Mouse (Mus musculus) kidney, postnatal 0 days (tissue): ENCODE data around the gene Tmem151a. TPM values are rescaled to one million over a fixed set of nuclear protein-coding genes. Genes with fewer than 3 reads are reported as not detected.

Experiments
- ATAC-seq: fragments of 200-750 bp; cut with Nextera tagmentation; replicated peaks from 2 replicates; pipeline ENCODE4 v1.8.0; 2017; ENCODE audit warnings: low read depth, moderate number of reproducible peaks, moderate TSS enrichment, moderate library complexity; ENCODE audit not compliant: low FRiP score
- DNase-seq: peaks from one replicate; pipeline ENCODE4 v3.0.0-alpha.2; 2016; ENCODE audit warnings: low spot score
- H3K27ac ChIP-seq: fragments of 300-500 bp; sonication (generic); 2 replicates; pipeline ENCODE4 v1.5.1; 2014; ENCODE audit warnings: mild to moderate bottlenecking
- H3K27me3 ChIP-seq: fragments of 300-500 bp; sonication (generic); 2 replicates; pipeline ENCODE4 v1.6.1; 2014; ENCODE audit warnings: low read length, mixed read lengths; ENCODE audit not compliant: insufficient read depth
- H3K36me3 ChIP-seq: fragments of 300-500 bp; sonication (generic); 2 replicates; pipeline ENCODE4 v1.6.1; 2014; ENCODE audit warnings: low read length, mixed read lengths; ENCODE audit not compliant: insufficient read depth
- H3K4me1 ChIP-seq: fragments of 300-500 bp; sonication (generic); replicated peaks from 2 replicates; pipeline ENCODE4 v1.6.1; 2014; ENCODE audit warnings: antibody characterized with exemption, low read length, mixed read lengths; ENCODE audit not compliant: insufficient read depth
- H3K4me2 ChIP-seq: fragments of 300-500 bp; sonication (generic); 2 replicates; pipeline ENCODE4 v1.6.1; 2014; ENCODE audit warnings: mild to moderate bottlenecking, low read length, moderate library complexity, mixed read lengths
- H3K4me3 ChIP-seq: fragments of 300-500 bp; sonication (generic); replicated peaks from 2 replicates; pipeline ENCODE4 v1.5.1; 2014; ENCODE audit warnings: low read depth, low read length
- H3K9ac ChIP-seq: fragments of 300-500 bp; sonication (generic); 2 replicates; pipeline ENCODE4 v1.6.1; 2014; ENCODE audit warnings: low read depth, low read length
- H3K9me3 ChIP-seq: fragments of 300-500 bp; sonication (generic); replicated peaks from 2 replicates; pipeline ENCODE4 v1.6.1; 2016; ENCODE audit warnings: low read length, inconsistent platforms, mixed read lengths
- CTCF ChIP-seq: IDR thresholded peaks from 2 replicates; pipeline ENCODE4 v1.5.1; 2016; ENCODE audit warnings: antibody characterized with exemption, low read depth, mild to moderate bottlenecking, moderate library complexity
- whole genome bisulfite sequencing: fragments of 180-500 bp; shearing (Covaris S2); extraction: QIAGEN DNeasy Blood & Tissue Kit; methylation state at CpG from one replicate; pipeline ENCODE4 v1.1.7; 2014; 5-methylcytosine and 5-hydroxymethylcytosine counted together
- polyA plus RNA-seq: library from polyadenylated mRNA; unstranded; fragments of >200 nt; fragmentation: Nextera tagmentation; extraction: Ambion mirVana; gene quantifications from 2 replicates; pipeline ENCODE4 v1.2.1, GENCODE M21; 2015

Gene Tmem151a
- polyA plus RNA-seq, 1 experiment from 2014 or later, result 2.1 TPM

DNA sequence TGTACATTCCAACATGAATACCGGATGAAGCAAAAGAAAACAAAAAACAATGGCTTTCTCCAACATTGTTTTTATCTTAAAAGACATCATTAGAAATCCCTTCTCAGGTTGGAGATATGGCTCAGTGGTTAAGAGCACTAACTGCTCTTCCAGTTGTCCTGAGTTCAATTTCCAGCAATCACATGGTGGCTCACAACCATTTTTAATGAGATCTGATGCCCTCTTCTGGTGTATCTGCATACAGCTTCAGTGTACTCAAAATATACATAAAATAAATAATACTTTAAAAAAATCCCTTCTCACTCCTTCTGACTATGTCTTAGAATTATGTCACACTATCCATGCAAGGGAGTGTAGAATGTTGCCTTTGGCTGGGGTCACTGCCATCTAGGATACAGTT, 6.1 kb downstream of the Tmem151a start:
- Histone ChIP-seq H3K27ac (no peak overlapping the region), H3K4me3 (no peak overlapping the region), H3K4me1 (no peaks in the 10 kb centered on the region), H3K4me2 (no peak overlapping the region), H3K36me3 (no peaks in the 10 kb centered on the region), H3K9me3 (no peaks in the 10 kb centered on the region), H3K27me3 (peaks cover 16% of the 10 kb centered on the region; the same call in 1 of the 2 replicates), H3K9ac (no peak overlapping the region)
- no peak for ATAC-seq
- no peak for DNase-seq
- TF ChIP-seq CTCF, result peak; percentile 31
- 82% methylated on average over 1 of the region's 1 CpGs for WGBS

DNA sequence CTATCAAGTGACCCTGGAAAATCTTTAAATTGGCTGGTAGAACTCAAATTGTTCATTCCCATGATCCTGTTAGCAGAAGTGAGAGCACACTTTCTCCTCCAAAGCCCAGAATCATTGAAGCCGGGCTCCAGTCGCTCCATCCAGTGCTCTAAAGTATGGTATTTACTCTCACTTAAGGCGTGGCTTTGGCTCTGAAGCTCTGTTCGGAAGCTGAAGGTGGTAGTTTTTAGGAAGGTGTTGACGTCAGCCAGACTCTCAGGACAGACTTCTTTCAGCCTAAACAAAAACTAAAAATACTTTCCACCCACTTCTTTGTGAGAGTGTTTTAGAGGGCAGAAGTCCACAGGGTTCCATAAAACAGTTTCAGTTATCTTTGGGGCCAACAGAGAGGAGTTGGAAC, 11.8 kb downstream of the Tmem151a start:
- TF ChIP-seq CTCF, result no peak
- Histone ChIP-seq H3K9me3 (no peaks in the 10 kb centered on the region), H3K36me3 (no peaks in the 10 kb centered on the region), H3K4me3 (no peak overlapping the region), H3K4me2 (no peak overlapping the region), H3K27ac (no peak overlapping the region), H3K27me3 (no peaks in the 10 kb centered on the region), H3K9ac (no peak overlapping the region), H3K4me1 (peaks cover 7% of the 10 kb centered on the region)
- 34% methylated on average over 5 of the region's 5 CpGs for WGBS
- ATAC-seq (no peak), DNase-seq (no peak)

DNA sequence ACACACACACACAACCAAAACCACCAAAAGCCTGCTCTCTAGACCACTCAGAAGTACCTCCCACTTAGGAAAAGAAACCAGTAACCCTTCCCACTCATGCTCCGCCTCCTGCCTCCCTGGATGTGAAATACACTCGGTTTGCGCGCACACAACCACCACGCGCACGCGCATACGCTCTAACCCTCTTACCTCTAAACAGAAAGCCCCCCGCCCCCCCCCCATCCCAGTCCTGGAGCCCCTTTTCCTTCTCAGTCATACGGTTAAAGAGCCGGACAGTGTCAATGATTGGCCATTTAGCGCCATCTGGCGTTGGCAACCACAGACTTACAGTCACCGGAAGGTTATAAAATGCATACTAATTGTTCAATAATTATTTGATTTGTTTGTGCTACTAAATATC, 12.3 kb downstream of the Tmem151a start:
- H3K27ac ChIP-seq, result no peak overlapping the region
- peak overlapping the region; percentile 49; the same call in 1 of the 2 replicates for H3K4me3 ChIP-seq
- DNase-seq (peak; percentile 85), ATAC-seq (peak; percentile 30; the same call in 1 of the 2 replicates)
- no peak overlapping the region for H3K9ac ChIP-seq
- TF ChIP-seq CTCF, result peak; percentile 72
- no peaks in the 10 kb centered on the region for H3K9me3 ChIP-seq
- no peaks in the 10 kb centered on the region for H3K36me3 ChIP-seq
- peak overlapping the region; percentile 86 for H3K4me2 ChIP-seq
- 1% methylated on average over 15 of the region's 15 CpGs for WGBS
- peaks cover 12% of the 10 kb centered on the region for H3K4me1 ChIP-seq
- H3K27me3 ChIP-seq, result no peaks in the 10 kb centered on the region

DNA sequence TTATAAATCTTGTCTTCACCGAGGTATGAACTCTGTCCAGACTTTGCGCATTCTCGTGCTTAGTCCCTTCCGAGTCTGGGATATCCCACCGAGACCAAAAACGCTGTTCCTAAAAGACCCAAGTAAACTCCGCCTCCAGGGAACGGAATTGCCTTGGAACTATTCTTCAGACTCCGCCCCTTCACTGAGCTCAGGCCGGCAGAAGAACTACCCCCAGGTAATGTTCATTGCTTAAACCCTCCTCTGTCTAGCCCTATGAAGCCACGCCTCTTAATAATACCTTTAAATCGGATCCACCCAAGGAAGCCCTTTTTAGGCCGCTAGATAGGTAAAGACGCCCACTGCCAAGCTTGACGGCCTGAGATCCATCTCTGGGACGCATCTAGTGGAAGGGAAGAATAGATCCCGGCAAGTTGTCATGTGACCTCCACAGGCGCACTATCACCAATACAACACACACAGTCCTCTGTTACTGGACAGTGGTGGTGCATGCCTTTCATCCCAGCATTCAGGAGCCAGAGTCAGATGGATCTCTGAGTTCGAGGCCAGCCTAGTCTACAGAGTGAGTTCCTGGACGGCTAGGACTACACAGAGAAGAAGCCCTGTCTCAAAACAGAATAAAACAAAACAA, 12.8 kb downstream of the Tmem151a start:
- DNase-seq (peak; percentile 80), ATAC-seq (peak; percentile 5; the same call in 1 of the 2 replicates)
- 2% methylated on average over 20 of the region's 20 CpGs for WGBS
- Histone ChIP-seq H3K27me3 (no peaks in the 10 kb centered on the region), H3K4me2 (peak overlapping the region; percentile 86), H3K9me3 (no peaks in the 10 kb centered on the region), H3K36me3 (no peaks in the 10 kb centered on the region), H3K9ac (0 out of 2 replicates have a peak overlapping the region, but pooled peaks have one; percentile 32), H3K27ac (peak overlapping the region; percentile 76; the same call in 1 of the 2 replicates), H3K4me1 (peaks cover 17% of the 10 kb centered on the region), H3K4me3 (peak overlapping the region; percentile 49)
- no peak for TF ChIP-seq CTCF

DNA sequence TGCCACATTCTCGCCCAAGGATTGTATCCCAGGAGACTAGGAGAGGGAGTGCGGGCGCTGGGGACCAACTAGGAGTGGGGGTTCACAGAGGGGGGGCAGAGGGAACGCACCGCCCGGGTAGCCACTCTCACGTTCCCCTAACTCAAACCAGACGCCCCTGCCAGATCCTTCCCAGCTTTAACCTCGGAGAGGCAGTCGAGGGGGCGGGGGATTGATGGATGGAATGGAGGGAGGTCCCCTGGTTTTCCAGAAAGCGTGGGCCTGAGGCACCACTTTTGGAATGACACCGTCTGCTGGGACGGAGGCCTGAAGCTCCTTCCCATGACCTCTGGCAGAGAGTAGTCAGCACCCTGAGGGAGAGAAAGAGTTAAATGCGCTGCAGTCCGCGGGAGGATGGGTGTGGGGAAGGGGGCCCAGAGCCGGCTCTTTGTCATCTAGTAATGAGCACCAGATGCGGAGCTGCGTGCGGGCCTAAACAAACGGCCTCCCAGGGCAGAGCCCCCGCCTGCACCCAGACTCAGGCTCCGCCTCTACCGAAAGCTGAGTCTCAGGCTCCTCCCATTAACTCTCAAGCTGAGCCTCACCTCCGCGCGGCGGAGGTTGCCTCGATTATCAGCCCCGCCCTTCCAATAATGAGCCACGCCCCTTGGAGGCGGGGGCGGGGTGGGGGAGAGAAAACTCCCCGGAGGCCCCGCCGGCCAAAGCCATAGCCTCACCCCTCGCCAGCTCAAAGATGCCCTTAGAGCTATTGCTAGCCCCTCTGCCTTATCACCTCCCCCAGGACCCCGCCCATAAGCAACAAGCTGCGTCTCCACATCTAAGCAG, 13.6 kb downstream of the Tmem151a start:
- no peak for TF ChIP-seq CTCF
- 1% methylated on average over 39 of the region's 40 CpGs for WGBS
- Histone ChIP-seq H3K9ac (peak overlapping the region; percentile 32; the same call in 1 of the 2 replicates), H3K4me2 (peak overlapping the region; percentile 86), H3K27ac (peak overlapping the region; percentile 76; the same call in 1 of the 2 replicates), H3K27me3 (no peaks in the 10 kb centered on the region), H3K9me3 (no peaks in the 10 kb centered on the region), H3K4me1 (peaks cover 24% of the 10 kb centered on the region), H3K36me3 (no peaks in the 10 kb centered on the region), H3K4me3 (peak overlapping the region; percentile 49)
- ATAC-seq, result peak; percentile 72
- peak; percentile 94 for DNase-seq

DNA sequence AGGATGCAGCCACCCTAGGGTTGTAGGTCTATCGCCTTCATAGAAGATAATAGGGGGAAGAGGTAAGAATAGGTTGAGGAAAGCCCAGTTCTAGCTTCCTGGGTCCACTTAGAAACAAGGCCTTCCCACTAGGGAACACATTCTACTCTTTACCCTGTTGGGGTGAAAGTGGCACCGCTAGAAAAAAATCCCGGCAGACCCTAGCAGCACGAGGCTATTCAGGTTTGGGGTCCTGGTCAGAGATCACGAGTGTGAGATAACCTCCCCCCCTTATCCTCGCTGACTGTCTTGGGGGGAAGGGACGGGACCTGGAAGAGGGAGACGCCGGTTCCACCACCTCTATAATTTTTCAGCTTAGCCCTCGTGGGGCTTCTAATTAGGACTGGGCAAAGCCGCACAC, 14.3 kb downstream of the Tmem151a start:
- H3K27me3 ChIP-seq, result no peaks in the 10 kb centered on the region
- H3K4me2 ChIP-seq, result peak overlapping the region; percentile 86
- TF ChIP-seq CTCF, result no peak
- peak overlapping the region; percentile 49 for H3K4me3 ChIP-seq
- peak overlapping the region; percentile 76; the same call in 1 of the 2 replicates for H3K27ac ChIP-seq
- H3K36me3 ChIP-seq, result no peaks in the 10 kb centered on the region
- no peaks in the 10 kb centered on the region for H3K9me3 ChIP-seq
- peaks cover 25% of the 10 kb centered on the region for H3K4me1 ChIP-seq
- 17% methylated on average over 11 of the region's 11 CpGs for WGBS
- peak overlapping the region; percentile 32; the same call in 1 of the 2 replicates for H3K9ac ChIP-seq
- no peak for DNase-seq
- no peak for ATAC-seq
